Mouse (Mus musculus): ENCODE data around the gene Ttll2. TPM values are rescaled to one million over a fixed set of nuclear protein-coding genes. Genes with fewer than 3 reads are reported as not detected.
A peak's percentile ranks its signal among the peaks of the same experiment; 100 is the strongest.
"Not testable (repeated sequence)": the region's sequence is repeated elsewhere in the genome, so short reads cannot be mapped to it uniquely, and the experiment has no call there.

Gene Ttll2
- total and polyA plus RNA-seq, 2 experiments from 2014 or later: not detected

- H3K4me3 ChIP-seq (ENCODE audit: low read length); H3K9me3 ChIP-seq (ENCODE audit: low read length); H3K4me1 ChIP-seq (ENCODE audit: insufficient read depth, low read length); H3K36me3 ChIP-seq (ENCODE audit: insufficient read depth, low read length); H3K9ac ChIP-seq (replicated peaks; ENCODE audit: low read length); H3K4me2 ChIP-seq (ENCODE audit: low read depth, low read length); ATAC-seq; H3K27me3 ChIP-seq (ENCODE audit: insufficient read depth, low read length); H3K27ac ChIP-seq: not testable (repeated sequence)
- WGBS: 54% methylated on average over 8 of the region's 8 CpGs
- DNase-seq (ENCODE audit: low spot score): peak; percentile 65
Measured at GRCm38 (mm10) chr17:7386016-7386415, 33.5 kb upstream of the Ttll2 start.

GRCm38 (mm10) chr17:7385364-7385763 lies 32.9 kb upstream of the Ttll2 start, which contains the start of gene Unc93a2:
Gene Unc93a2 (minus strand): TSS chr17:7385464.
- H3K27me3 ChIP-seq (ENCODE audit: insufficient read depth, low read length); H3K4me3 ChIP-seq (ENCODE audit: low read length); H3K4me1 ChIP-seq (ENCODE audit: insufficient read depth, low read length); H3K9ac ChIP-seq (replicated peaks; ENCODE audit: low read length); DNase-seq (ENCODE audit: low spot score); H3K4me2 ChIP-seq (ENCODE audit: low read depth, low read length); H3K9me3 ChIP-seq (ENCODE audit: low read length); H3K36me3 ChIP-seq (ENCODE audit: insufficient read depth, low read length); ATAC-seq; H3K27ac ChIP-seq: not testable (repeated sequence)
- 74% methylated on average over 3 of the region's 3 CpGs for WGBS

GRCm38 (mm10) chr17:7383167-7384143 lies 31.0 kb upstream of the Ttll2 start:
- not testable (repeated sequence) for ATAC-seq; H3K27ac ChIP-seq; H3K4me1 ChIP-seq (ENCODE audit: insufficient read depth, low read length); H3K9me3 ChIP-seq (ENCODE audit: low read length); H3K4me3 ChIP-seq (ENCODE audit: low read length); H3K27me3 ChIP-seq (ENCODE audit: insufficient read depth, low read length); H3K9ac ChIP-seq (replicated peaks; ENCODE audit: low read length); DNase-seq (ENCODE audit: low spot score); H3K4me2 ChIP-seq (ENCODE audit: low read depth, low read length); H3K36me3 ChIP-seq (ENCODE audit: insufficient read depth, low read length)
- WGBS: 77% methylated on average over 8 of the region's 13 CpGs

GRCm38 (mm10) chr17:7382711-7383110 lies 30.2 kb upstream of the Ttll2 start:
- ATAC-seq; H3K27ac ChIP-seq; H3K27me3 ChIP-seq (ENCODE audit: insufficient read depth, low read length); DNase-seq (ENCODE audit: low spot score); H3K9ac ChIP-seq (replicated peaks; ENCODE audit: low read length); H3K4me2 ChIP-seq (ENCODE audit: low read depth, low read length); H3K4me1 ChIP-seq (ENCODE audit: insufficient read depth, low read length); H3K4me3 ChIP-seq (ENCODE audit: low read length); H3K36me3 ChIP-seq (ENCODE audit: insufficient read depth, low read length); H3K9me3 ChIP-seq (ENCODE audit: low read length): not testable (repeated sequence)
- WGBS: 92% methylated on average over 1 of the region's 3 CpGs

GRCm38 (mm10) chr17:7377907-7378306 lies 25.4 kb upstream of the Ttll2 start:
- not testable (repeated sequence) for H3K4me1 ChIP-seq (ENCODE audit: insufficient read depth, low read length); DNase-seq (ENCODE audit: low spot score); H3K4me3 ChIP-seq (ENCODE audit: low read length); H3K27me3 ChIP-seq (ENCODE audit: insufficient read depth, low read length); H3K9me3 ChIP-seq (ENCODE audit: low read length); H3K4me2 ChIP-seq (ENCODE audit: low read depth, low read length); H3K27ac ChIP-seq; H3K9ac ChIP-seq (replicated peaks; ENCODE audit: low read length); H3K36me3 ChIP-seq (ENCODE audit: insufficient read depth, low read length)
- ATAC-seq: peak; percentile 38; the same call in 1 of the 2 replicates
- 26% methylated on average over 2 of the region's 3 CpGs for WGBS

- H3K27me3 ChIP-seq (ENCODE audit: insufficient read depth, low read length); H3K27ac ChIP-seq; H3K4me3 ChIP-seq (ENCODE audit: low read length); H3K36me3 ChIP-seq (ENCODE audit: insufficient read depth, low read length); H3K9ac ChIP-seq (replicated peaks; ENCODE audit: low read length); H3K4me1 ChIP-seq (ENCODE audit: insufficient read depth, low read length); H3K9me3 ChIP-seq (ENCODE audit: low read length); DNase-seq (ENCODE audit: low spot score); H3K4me2 ChIP-seq (ENCODE audit: low read depth, low read length): not testable (repeated sequence)
- ATAC-seq: peak; percentile 52; the same call in 1 of the 2 replicates
- WGBS: 90% methylated on average over 1 of the region's 3 CpGs
Measured at GRCm38 (mm10) chr17:7376951-7377700, 24.6 kb upstream of the Ttll2 start.

GRCm38 (mm10) chr17:7371879-7372278 lies 19.4 kb upstream of the Ttll2 start, which contains the start of gene Gm49630:
Gene Gm49630 (minus strand): TSS chr17:7371979.
- H3K27ac ChIP-seq; H3K4me1 ChIP-seq (ENCODE audit: insufficient read depth, low read length); H3K9me3 ChIP-seq (ENCODE audit: low read length); H3K4me3 ChIP-seq (ENCODE audit: low read length); H3K4me2 ChIP-seq (ENCODE audit: low read depth, low read length); H3K9ac ChIP-seq (replicated peaks; ENCODE audit: low read length); ATAC-seq; H3K27me3 ChIP-seq (ENCODE audit: insufficient read depth, low read length); H3K36me3 ChIP-seq (ENCODE audit: insufficient read depth, low read length); DNase-seq (ENCODE audit: low spot score): not testable (repeated sequence)
- WGBS: 94% methylated on average over 2 of the region's 5 CpGs

- not testable (repeated sequence) for H3K36me3 ChIP-seq (ENCODE audit: insufficient read depth, low read length); H3K27ac ChIP-seq; H3K4me1 ChIP-seq (ENCODE audit: insufficient read depth, low read length); DNase-seq (ENCODE audit: low spot score); H3K9me3 ChIP-seq (ENCODE audit: low read length); H3K27me3 ChIP-seq (ENCODE audit: insufficient read depth, low read length); H3K4me3 ChIP-seq (ENCODE audit: low read length); ATAC-seq; H3K9ac ChIP-seq (replicated peaks; ENCODE audit: low read length); H3K4me2 ChIP-seq (ENCODE audit: low read depth, low read length)
- WGBS: 80% methylated on average over 3 of the region's 6 CpGs
Measured at GRCm38 (mm10) chr17:7369401-7369800, 16.9 kb upstream of the Ttll2 start.

GRCm38 (mm10) chr17:7366676-7367374 lies 14.3 kb upstream of the Ttll2 start:
- not testable (repeated sequence) for H3K4me3 ChIP-seq (ENCODE audit: low read length); H3K9me3 ChIP-seq (ENCODE audit: low read length); H3K4me2 ChIP-seq (ENCODE audit: low read depth, low read length); H3K9ac ChIP-seq (replicated peaks; ENCODE audit: low read length); H3K27me3 ChIP-seq (ENCODE audit: insufficient read depth, low read length); H3K4me1 ChIP-seq (ENCODE audit: insufficient read depth, low read length); H3K27ac ChIP-seq; H3K36me3 ChIP-seq (ENCODE audit: insufficient read depth, low read length)
- DNase-seq (ENCODE audit: low spot score) (peak; percentile 3), ATAC-seq (peak; percentile 78)
- 6% methylated on average over 4 of the region's 7 CpGs for WGBS

All from hindbrain, postnatal 0 days (tissue).